Mouse (Mus musculus): ENCODE data around the gene Prph.

Prph gene

DNA sequence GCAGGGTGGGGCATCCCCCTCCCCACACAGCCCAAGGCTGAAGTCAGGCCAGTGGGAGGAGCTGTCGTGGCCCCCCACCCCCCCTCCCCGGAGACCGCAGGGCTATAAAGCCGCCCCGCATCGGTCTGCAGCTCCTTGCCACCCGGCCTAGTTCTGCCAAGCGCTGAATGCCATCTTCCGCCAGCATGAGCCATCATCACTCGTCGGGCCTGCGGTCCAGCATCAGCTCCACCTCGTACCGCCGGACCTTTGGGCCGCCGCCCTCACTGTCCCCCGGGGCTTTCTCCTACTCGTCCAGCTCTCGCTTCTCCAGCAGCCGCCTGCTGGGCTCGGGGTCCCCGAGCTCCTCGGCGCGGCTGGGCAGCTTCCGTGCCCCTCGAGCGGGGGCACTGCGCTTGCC, at the start of gene Prph:
Prph (plus strand) TSS at position 135 of the 400 bp plus-strand sequence.
- no peak for DNase-seq (ENCODE audit: low spot score in 2 of 2)

DNA sequence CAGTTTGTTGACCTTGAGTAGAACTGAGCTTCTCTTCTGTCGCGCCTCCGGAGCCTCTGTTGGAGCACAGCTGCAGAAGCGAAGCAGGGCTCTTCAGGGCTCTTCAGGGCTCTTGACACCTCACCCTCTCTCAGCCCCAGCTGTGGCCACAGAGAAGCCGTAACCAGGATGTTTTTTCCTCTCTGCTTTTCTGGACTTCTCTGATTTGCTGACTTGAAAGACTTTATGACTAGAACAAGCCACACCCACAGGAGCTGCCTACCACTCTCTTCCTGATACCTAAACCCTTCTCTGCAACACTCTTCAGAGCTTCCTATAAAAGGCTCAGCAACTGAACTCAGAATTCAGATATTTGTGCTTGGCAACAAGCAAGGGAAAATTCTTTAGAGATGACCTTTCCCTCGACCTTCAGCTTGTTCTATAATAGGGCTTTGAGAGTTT, 46.2 kb upstream of the Prph start:
- DNase-seq (ENCODE audit: low spot score in 2 of 2): no peak

DNA sequence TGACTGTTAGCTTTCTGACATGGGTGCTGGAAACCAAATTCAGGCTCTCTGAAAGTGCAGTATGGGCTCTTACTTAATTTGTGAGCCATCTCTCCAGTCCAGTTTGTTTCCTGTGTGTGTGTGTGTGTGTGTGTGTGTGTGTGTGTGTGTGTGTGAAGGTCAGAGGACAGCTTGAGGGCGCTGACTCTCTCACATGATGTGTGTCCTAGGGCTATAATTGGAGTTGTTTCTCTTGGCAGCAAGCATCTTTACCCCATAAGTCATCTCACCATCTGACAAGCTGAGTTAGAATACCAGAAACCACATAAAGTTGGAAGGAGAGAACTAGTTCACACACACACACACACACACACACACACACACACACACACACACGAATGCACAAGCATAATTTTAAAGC, 44.1 kb upstream of the Prph start:
- DNase-seq (ENCODE audit: low spot score in 2 of 2): no peak

DNA sequence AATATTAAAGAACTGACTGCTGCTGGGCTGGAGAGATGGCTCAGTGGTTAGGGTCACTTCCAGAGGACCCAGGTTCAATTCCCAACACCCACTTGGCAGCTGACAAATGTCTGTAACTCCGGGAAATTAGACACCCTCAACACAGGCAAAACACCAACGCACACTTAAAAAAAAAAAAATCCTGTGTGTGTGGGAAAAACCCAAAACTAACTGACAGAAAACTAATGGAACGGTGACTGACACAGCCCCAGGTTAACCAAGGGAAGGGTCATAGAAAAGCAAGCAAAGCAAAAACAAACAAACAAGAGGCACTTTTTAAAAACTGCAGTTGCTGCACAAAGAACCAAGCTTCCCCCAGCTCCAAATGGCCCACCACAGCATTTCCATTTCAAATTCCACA, 43.0 kb upstream of the Prph start:
- no peak for DNase-seq (ENCODE audit: low spot score in 2 of 2)

DNA sequence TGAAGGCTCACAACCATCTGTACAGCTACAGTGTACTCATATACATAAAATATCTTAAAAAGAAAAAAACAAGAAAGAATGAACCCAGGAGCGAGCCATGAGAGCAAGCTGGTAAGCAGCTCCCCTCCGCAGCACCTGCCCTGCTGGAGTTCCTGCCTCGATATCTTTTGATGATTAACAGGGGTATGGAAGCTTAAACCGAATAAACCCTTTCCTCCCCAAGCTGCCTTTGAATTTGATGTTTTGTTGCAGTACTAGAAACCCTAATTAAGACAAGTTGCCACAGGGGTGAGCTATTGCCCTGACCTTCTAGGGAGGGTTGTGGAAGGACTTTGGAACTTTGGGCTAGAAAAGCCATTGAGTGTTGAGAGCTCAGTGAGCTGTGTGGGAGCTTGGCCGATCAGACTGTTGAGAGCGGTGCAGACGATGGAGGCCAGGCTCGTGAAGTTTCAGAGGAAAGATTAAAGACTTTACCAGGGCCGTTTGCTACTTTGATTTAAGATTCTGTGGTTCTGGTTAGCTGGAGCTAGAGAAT, 40.4 kb upstream of the Prph start:
- DNase-seq (ENCODE audit: low spot score in 2 of 2): no peak

DNA sequence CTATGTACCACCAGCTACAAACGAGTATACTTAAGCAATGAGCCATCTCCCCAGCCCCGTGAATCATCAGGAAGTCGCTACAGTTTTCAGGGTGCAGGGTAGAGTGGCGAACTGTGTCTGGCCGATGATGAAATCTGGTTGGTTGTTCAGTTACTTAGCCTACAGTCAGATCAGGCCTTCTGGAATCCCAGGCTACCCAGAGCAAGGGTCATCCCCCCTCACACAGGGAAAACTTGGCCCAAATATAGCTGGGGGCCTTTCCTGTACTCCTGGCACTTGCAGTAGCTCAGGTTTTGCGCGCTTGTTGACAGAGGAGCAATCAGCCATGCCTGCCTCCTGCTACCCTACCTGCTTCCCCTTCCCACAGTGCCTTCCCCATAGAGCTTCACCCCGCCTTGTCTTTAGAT, 37.6 kb upstream of the Prph start:
- no peak for DNase-seq (ENCODE audit: low spot score in 2 of 2)

DNA sequence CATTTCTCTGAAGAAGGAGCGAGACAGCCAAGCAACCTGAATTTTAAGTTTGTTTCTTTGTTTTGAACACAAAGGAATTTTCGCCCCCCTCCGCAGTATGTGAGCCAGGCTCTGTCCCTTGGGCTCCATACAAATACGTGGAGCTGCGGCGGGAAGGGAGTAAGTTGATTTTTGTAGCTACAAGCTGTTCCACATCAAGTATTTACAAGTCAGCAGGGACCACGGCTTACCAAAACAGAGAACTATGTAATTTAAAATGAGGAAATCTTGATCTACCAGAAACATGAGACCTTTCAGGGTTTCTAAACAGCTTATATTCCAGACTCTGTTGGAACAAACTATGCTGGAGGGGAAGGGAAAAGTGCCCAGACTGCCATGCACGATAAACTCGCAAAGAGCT, 37.0 kb upstream of the Prph start:
- no peak for DNase-seq (ENCODE audit: low spot score in 2 of 2)

DNA sequence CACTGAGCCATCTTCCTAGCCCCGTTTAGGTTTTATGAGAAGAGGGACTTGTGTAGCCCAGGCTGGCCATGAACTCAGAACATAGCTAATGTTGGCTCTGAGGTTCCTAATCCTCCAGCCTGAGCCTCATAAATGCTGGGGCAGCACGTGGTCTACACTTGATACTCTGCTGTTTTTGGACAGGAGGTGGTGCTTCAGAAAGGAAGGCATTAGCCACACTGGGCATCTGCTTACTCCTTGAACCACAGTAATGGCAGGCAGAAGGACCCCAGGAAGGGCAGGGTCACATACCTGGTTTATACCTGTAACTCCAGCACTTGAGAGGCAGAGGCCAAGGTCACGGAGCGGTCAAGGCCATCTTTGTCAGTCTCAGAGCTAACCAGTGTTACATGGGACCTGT, 36.3 kb upstream of the Prph start:
- no peak for DNase-seq (ENCODE audit: low spot score in 2 of 2)

DNA sequence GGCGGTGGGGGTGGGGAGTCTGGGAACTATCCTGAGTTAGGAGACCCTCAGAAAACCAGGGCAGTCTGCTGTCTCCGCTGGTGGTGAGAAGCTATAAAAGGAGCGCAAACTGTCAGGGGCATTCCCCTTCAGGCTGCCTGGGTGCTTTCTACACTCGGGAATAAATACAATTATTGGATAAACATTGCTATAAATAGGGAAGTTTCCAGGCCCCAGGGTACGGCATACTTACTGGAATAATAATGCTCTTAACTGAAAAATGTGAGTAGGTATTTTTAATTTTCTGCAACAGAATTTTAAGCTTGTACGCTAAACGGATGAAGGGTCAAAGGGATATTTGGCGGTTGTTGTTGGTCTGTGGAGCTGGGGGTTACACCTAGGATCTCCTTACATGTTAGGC, 35.5 kb upstream of the Prph start:
- no peak for DNase-seq (ENCODE audit: low spot score in 2 of 2)

DNA sequence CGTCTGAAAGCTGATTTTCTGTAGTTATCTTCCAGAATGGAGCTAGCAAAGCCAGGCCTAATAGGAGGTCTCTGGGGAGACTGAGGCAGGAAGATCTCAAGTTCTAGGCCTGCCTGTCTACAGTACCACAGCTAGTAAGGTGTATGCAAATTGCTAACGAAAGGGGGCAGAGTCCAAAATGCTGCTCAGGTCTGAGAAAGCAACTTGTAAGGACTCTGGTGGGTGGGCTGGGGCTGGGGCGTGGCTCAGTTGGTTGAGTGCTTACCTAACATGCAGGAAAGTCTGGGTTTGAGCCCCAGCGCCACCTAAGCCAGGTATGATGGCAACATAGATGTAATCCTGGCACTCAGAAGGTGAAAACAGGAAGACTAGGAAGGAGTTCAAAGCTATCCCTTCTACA, 34.8 kb upstream of the Prph start:
- DNase-seq (ENCODE audit: low spot score in 2 of 2): no peak

DNA sequence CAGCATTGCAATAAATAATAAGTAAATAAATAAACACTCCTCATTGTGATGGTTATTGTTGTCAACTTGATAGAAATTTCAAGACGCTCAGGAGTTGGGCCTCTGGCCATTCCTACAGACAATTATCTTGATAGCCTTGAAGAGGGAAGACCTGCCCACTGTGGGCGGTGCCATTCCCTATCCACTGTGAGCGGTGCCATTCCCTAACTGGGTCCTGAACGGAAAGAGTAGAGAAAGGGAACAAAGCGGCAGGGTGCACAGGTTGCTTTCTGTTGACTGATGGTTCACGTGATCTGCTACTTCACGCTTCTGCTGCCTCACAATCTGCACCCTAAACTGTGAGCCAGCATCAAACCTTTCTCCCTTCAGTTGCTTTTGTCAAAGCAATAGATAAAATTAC, 33.7 kb upstream of the Prph start:
- no peak for DNase-seq (ENCODE audit: low spot score in 2 of 2)

DNA sequence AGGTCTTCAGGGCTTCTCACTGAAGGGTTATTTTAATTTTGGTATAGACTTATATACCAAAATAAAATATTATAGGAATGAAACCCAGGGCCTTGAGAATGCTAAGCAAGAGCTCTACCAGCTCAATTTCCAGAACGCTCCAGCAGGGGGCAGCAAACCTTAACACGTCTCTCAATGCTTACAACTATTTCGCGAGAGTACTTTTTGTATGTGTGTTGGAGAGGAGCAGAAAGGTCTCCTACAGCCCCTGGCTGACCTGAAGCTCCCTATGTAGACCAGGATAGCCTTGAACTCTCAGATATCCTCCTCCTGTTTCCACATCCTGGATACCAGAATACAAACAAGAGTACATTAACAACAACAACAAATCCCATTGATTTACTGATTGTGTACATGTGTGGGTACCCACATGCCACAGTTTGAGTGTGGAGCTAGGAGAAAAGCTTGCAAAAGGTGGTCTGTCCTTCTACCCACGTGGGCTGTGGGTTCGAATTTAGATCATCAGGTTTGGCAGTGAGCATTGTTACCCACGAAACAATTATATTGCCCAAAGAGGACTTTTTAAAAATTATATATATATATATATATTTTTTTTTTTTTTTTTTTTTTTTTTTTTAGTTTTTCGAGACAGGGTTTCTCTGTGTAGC, 30.2 kb upstream of the Prph start:
- peak; percentile 75 to 79 for DNase-seq (ENCODE audit: low spot score in 2 of 2)

DNA sequence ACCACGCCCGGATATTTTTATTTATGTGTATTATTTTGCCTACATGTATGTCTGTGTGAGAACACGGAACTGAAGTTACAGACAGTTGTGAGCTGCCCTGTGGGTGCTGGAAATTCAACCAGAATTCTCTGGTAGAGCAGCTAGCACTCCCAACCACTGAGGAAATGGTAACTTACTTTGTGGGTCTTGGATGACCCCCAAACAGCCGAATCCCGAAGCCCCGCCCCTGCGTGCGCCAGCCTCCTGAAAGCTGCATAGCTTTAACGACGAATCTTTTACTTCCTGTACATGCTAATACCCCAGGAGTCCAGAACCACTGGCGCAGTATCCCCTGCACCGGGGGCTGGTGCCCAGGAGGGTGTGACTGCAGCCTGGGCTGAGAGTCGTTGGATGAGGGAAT, 29.6 kb upstream of the Prph start:
- DNase-seq (ENCODE audit: low spot score in 2 of 2): no peak

DNA sequence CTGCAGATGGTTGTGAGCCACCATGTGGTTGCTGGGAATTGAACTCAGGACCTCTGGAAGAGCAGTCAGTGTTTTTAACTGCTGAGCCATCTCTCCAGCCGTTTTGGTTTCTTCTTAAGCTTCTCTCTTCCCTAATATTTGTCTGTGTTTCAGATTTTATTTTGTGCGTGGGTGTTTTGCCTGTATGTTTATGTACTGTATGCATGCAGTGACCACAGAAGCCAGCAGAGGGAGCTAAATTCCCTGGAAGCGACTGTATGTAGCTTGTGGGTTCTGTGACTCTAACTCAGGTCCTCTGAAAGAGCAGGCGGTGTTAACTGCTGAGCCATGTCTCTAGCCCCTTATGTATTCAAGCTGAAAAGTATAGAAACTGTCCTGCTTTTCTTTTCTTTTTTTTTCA, 28.7 kb upstream of the Prph start:
- no peak for DNase-seq (ENCODE audit: low spot score in 2 of 2)

DNA sequence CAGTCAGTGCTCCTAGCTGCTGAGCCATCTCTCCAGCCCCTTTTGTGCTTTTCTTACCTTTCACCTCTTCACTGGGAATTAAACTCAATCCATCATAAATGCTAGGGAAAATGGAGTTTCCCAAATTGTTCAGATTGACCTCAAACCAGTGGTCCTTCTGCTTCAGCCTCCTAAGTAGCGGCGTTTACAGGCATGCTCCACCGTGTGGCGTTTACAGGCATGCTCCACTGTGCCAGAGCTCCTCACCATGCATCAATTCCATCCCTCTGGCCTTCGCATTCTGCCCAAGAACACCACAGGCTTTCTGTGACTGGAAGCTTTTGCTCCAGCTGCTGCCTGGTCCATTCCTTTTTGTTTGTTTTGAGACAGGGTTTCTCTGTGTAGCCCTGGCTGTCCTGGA, 27.9 kb upstream of the Prph start:
- DNase-seq (ENCODE audit: low spot score in 2 of 2): no peak

DNA sequence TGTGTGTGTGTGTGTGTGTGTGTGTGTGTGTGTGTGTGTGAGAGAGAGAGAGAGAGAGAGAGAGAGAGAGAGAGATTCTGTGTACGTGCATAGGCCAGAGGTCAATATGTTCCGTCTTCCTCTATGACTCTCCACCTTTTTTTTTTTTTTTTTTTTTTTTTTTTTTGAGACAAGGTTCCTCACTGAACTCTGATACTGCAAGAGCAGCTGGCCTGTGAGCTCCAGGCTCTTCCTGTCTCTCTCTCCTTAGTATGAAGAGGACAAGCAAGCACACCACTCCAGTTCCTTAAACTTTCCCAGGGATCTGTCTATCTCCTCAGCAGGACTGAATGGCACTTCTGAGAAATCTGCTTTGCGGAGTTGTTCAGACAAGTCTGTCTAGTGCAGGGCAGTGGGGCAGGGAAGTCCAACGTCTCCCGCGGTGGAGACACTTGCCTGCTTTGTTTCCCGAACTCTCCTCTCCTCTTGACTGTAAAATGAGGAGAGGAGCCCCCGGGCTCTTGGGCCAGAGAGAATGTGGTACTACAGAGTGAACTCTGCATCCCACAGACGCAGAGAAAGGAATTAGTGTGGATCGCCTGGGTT, 26.0 kb upstream of the Prph start:
- no peak for DNase-seq (ENCODE audit: low spot score in 2 of 2)

DNA sequence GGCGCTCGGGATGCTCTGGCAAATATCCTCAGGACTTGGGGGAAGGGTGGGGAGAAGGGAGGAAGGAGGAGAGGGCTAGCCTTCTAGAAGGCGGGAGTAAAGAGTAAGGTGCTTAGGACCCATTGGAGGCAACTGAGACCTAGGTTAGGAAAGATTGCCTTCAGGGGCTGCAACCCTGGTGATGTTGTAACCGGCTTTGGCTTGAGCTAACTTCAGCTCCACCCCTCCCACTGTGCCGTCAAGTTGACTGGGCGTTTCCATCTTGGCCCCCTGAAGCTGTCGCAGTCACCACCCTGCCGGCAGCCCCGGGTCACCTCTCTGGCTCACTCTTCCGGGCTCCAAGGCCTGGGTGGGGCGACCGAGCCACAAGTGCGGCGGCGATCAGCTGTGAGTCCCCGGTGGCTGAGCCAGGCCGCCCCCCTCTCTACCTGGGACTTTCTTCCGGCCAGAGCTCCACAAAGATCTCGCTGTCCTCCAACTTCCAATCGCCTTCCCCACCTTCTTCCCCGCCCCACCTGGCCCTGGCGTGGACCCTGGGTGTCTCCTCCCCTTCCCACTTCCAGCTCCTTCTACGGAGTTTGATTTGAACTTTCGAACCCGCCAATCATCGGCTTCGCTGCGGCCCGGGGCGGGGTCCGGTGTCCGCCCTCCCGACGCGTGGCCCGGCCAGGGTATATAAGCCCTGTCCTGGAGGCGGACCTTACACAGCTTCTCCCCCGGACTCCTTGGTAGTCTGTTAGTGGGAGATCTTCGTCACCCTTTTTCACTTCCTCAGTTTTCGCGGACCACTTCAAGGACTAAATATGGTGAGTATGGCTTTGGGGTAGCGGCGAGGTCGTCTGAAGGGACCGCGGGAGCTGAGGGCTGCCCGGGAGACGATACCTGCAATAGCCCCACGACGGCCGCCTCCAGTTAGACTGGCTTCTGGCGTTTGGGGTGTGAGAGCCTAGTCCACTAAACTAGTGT, 25.1 kb upstream of the Prph start, which contains the start of gene Tuba1c:
Tuba1c (plus strand) TSS at position 273 of the 966 bp plus-strand sequence.
- DNase-seq (ENCODE audit: low spot score in 2 of 2): no peak

DNA sequence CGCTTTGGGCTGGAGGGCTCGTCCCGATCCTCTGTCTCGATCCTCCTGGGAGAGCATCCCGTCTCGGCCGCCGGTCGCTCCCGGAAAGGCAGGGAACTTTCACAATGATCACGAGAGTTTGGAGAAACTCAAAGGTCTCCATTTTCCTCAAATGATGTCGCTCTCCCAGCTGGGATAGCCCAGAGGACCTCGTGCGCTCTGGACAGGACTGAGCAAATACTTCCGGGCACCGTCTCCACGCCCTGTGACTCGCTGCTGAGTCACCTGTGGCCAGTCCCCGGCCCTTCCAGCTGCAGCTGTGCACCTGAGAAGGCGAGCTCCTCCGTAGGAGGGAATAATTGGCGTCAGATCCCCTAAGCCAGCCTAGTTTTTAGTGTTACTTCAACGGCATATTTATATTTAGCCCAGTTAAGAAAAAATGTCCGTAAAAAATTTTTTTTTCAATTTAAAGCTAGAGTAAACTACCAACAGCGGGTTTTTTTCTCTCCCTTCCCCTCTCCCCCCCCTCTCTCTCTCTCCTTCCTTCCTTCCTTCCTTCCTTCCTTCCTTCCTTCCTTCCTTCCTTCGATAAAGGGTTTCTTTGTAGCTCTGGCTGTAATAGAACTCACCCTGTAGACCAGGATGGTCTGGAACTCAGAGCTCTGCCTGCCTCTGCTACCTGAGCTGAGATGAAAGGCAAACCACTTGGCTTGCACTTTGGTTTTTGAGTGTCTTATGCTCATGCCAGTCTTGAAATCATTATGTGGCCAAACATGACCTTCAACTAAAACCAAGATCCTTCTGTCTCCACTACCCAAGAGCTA, 24.2 kb upstream of the Prph start:
- no peak for DNase-seq (ENCODE audit: low spot score in 2 of 2)

DNA sequence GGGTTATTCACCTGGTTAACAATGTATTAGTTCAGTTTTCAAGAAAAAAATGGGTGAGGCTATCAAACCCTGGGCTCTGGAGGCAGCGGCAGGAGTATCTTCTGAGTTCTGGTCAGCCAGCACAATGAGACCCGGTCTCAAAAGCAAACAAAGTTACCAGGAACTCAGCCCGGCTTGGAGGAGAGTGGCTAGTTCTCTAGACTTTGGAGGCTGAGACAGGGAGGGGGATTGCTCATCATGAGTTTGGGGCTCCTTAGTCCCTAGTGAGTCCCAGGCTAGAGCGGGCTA, 23.6 kb upstream of the Prph start:
- no peak for DNase-seq (ENCODE audit: low spot score in 2 of 2)

DNA sequence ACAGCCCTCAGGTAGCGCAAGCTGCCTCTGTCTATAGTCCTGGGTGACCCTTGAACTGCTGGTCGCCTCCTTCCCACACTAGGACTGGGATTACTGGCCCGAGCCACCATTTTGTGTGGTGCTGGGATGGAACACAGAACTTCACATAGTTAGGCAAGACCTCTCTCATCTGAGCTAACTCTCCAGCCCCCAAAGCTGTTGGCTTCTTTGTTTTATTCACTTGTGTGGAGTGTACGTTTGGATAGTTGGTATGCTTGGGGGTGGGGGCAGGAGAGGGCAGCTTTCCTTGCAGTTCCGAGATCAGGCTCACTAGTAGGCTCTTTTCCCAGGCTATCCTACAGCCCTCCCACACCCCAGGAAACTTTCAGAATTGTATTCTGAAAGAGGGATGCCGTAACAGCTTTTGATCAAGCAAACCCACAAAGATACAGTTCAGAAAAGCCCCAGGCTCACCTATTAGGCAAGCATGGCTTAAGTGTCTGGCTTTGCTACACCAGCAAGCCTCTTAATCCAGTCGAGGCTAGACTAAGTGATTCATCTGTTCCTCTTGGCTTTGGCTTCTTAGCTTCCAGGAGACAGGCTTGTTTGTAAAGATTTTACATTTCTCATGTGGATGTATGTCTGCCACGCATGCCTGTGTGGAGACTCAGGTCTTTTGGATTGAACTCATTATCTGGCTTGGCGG, 22.8 kb upstream of the Prph start:
- DNase-seq (ENCODE audit: low spot score in 2 of 2): no peak

DNA sequence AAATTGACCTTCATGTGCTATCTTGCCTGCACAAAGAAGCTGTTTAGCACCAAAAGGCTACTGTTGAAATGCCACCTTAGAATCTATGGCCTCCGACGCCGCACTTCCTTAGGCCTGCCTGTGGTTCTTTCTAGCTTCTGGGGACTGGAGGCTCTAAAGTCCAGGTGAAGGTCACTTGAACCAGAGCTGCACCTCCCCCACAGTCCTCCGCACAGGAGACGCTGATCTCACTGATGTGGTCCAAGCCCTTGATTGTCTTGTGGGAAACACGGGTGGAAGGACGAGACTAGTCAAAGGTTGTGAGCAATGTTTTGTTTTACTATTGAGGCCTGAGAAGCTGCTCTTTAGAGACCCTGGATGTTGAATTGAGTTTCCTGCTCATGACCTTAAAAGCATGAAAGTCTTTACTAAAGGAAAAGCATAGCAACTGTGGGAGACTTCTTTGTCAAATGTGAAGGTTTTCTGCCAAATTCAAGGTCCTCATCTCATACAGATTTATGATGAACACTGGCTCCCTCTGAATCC, 22.2 kb upstream of the Prph start:
- no peak for DNase-seq (ENCODE audit: low spot score in 2 of 2)
